Mouse (Mus musculus): ENCODE measurements around the gene Nup62.
A peak's percentile ranks its signal among the peaks of the same experiment; 100 is the strongest.
"Not testable (repeated sequence)": the region's sequence is repeated elsewhere in the genome, so short reads cannot be mapped to it uniquely, and the experiment has no call there.

Gene Nup62

GRCm38 (mm10) chr7:44863982-44864494, 48.1 kb downstream of the Nup62 start:
- no peak for DNase-seq (ENCODE audit: low spot score in 2 of 2)

- DNase-seq (ENCODE audit: low spot score in 2 of 2), result no peak
Measured at GRCm38 (mm10) chr7:44864595-44865542, 49.0 kb downstream of the Nup62 start.

- no peak for DNase-seq (ENCODE audit: low spot score in 2 of 2)
Measured at GRCm38 (mm10) chr7:44866276-44867009, 50.6 kb downstream of the Nup62 start.

GRCm38 (mm10) chr7:44867010-44867702, 51.3 kb downstream of the Nup62 start:
- no peak for DNase-seq (ENCODE audit: low spot score in 2 of 2)

- no peak for DNase-seq (ENCODE audit: low spot score in 2 of 2)
Measured at GRCm38 (mm10) chr7:44867802-44868201, 51.9 kb downstream of the Nup62 start.

- DNase-seq (ENCODE audit: low spot score in 2 of 2), result no peak
Measured at GRCm38 (mm10) chr7:44868465-44868864, 52.6 kb downstream of the Nup62 start.

GRCm38 (mm10) chr7:44868919-44869696, 53.2 kb downstream of the Nup62 start:
- DNase-seq (ENCODE audit: low spot score in 2 of 2), result no peak

GRCm38 (mm10) chr7:44869697-44870528, 54.0 kb downstream of the Nup62 start, which contains the start of gene Ptov1:
Gene Ptov1, minus strand, starts transcription at chr7:44869788.
- DNase-seq (ENCODE audit: low spot score in 2 of 2), result peak; percentile 96 to 99

GRCm38 (mm10) chr7:44870614-44871013, 54.7 kb downstream of the Nup62 start:
- DNase-seq (ENCODE audit: low spot score in 2 of 2), result no peak

GRCm38 (mm10) chr7:44871181-44871580, 55.3 kb downstream of the Nup62 start:
- no peak for DNase-seq (ENCODE audit: low spot score in 2 of 2)

GRCm38 (mm10) chr7:44871774-44872173, 55.9 kb downstream of the Nup62 start:
- DNase-seq (ENCODE audit: low spot score in 2 of 2), result not testable (repeated sequence)

GRCm38 (mm10) chr7:44877833-44878232, 61.9 kb downstream of the Nup62 start:
- no peak for DNase-seq (ENCODE audit: low spot score in 2 of 2)
